23 mouse cellular contexts compared by ENCODE assay signal in genomic region chr15:73980709-73981108, GRCm38 (mm10).
DNase-seq lines count a peak whose midpoint lies in the region; ATAC-seq and TF ChIP-seq lines count a peak whose summit lies in the region.
"Had no signal": no experiment of that assay in that cellular context is flagged by ENCODE, and none has a peak within 500 bp of the region (broad histone marks: within the 10 kb centered on the region; RNA-seq: fewer than 3 reads in every experiment).

No protein-coding gene starts in this region.

- H3K4me3 ChIP-seq in hindbrain, postnatal 0 days (ENCODE audit: low read length) = no peak overlapping the region
- no peak overlapping the region for H3K4me3 ChIP-seq in hindbrain, embryonic 14.5 days (replicated peaks; ENCODE audit: low read length)
- no peak overlapping the region for H3K4me3 ChIP-seq in midbrain, postnatal 0 days (ENCODE audit: low read depth, low read length)
- no peak overlapping the region for H3K4me3 ChIP-seq in midbrain, embryonic 10.5 days
- no peak overlapping the region for H3K4me3 ChIP-seq in cortical plate, adult 2 months (ENCODE audit: insufficient read depth, low read length)
- H3K4me3 ChIP-seq: embryonic facial prominence, embryonic 12.5 days; embryonic facial prominence, embryonic 15.5 days; forebrain, embryonic 12.5 days; forebrain, embryonic 15.5 days; hindbrain, embryonic 12.5 days had no signal

- no peak overlapping the region for H3K27ac ChIP-seq in hindbrain, postnatal 0 days
- no peak overlapping the region for H3K27ac ChIP-seq in hindbrain, embryonic 14.5 days
- H3K27ac ChIP-seq in midbrain, postnatal 0 days (ENCODE audit: low read depth, low read length) = no peak overlapping the region
- H3K27ac ChIP-seq in midbrain, embryonic 10.5 days (replicated peaks) = no peak overlapping the region
- H3K27ac ChIP-seq in cortical plate, adult 2 months (ENCODE audit: insufficient read depth, low read length) = no peak overlapping the region
- H3K27ac ChIP-seq: embryonic facial prominence, embryonic 12.5 days; embryonic facial prominence, embryonic 15.5 days; forebrain, embryonic 12.5 days; forebrain, embryonic 15.5 days; hindbrain, embryonic 12.5 days had no signal

- no peak for TF ChIP-seq POLR2A in cortical plate, adult 2 months (IDR thresholded peaks at IDR 0.05; ENCODE audit: extremely low read depth, insufficient read depth, low read length)

- peaks cover 9% of the 10 kb centered on the region for H3K27me3 ChIP-seq in hindbrain, postnatal 0 days (ENCODE audit: insufficient read depth, low read length)
- no peaks in the 10 kb centered on the region for H3K27me3 ChIP-seq in hindbrain, embryonic 14.5 days (ENCODE audit: control insufficient read depth, insufficient read depth, low read length)
- H3K27me3 ChIP-seq in midbrain, postnatal 0 days (ENCODE audit: insufficient read depth, low read length) = no peaks in the 10 kb centered on the region
- no peaks in the 10 kb centered on the region for H3K27me3 ChIP-seq in midbrain, embryonic 10.5 days (ENCODE audit: low read depth, poor library complexity, severe bottlenecking)
- H3K27me3 ChIP-seq: embryonic facial prominence, embryonic 12.5 days; embryonic facial prominence, embryonic 15.5 days; forebrain, embryonic 15.5 days had no signal

- 85% methylated on average over 6 of the region's 6 CpGs for WGBS in hindbrain, postnatal 0 days
- WGBS in hindbrain, embryonic 14.5 days = 75% methylated on average over 6 of the region's 6 CpGs
- 84% methylated on average over 6 of the region's 6 CpGs for WGBS in midbrain, postnatal 0 days
- 70% methylated on average over 6 of the region's 6 CpGs for WGBS in midbrain, embryonic 10.5 days

- H3K4me1 ChIP-seq in hindbrain, postnatal 0 days (ENCODE audit: insufficient read depth, low read length) = peaks cover 9% of the 10 kb centered on the region
- peaks cover 9% of the 10 kb centered on the region; the same call in 1 of the 2 replicates for H3K4me1 ChIP-seq in hindbrain, embryonic 14.5 days (replicated peaks; ENCODE audit: control insufficient read depth, insufficient read depth, low read length)
- H3K4me1 ChIP-seq in midbrain, postnatal 0 days (ENCODE audit: insufficient read depth, low read length) = 0 out of 2 replicates have a peak, but pooled peaks cover 6% of the 10 kb centered on the region
- no peaks in the 10 kb centered on the region for H3K4me1 ChIP-seq in midbrain, embryonic 10.5 days
- H3K4me1 ChIP-seq in cortical plate, adult 2 months (ENCODE audit: control insufficient read depth, insufficient read depth, low read length) = peaks cover 18% of the 10 kb centered on the region
- H3K4me1 ChIP-seq: embryonic facial prominence, embryonic 12.5 days; embryonic facial prominence, embryonic 15.5 days; forebrain, embryonic 12.5 days had no signal

- no peak overlapping the region for H3K9ac ChIP-seq in hindbrain, postnatal 0 days (replicated peaks; ENCODE audit: low read length)
- no peak overlapping the region for H3K9ac ChIP-seq in hindbrain, embryonic 14.5 days
- H3K9ac ChIP-seq in midbrain, postnatal 0 days (replicated peaks; ENCODE audit: low read length, poor library complexity, severe bottlenecking) = no peak overlapping the region
- H3K9ac ChIP-seq: embryonic facial prominence, embryonic 12.5 days; embryonic facial prominence, embryonic 15.5 days; forebrain, embryonic 12.5 days; forebrain, embryonic 15.5 days; hindbrain, embryonic 12.5 days had no signal

- no peak for DNase-seq in hindbrain, postnatal 0 days (ENCODE audit: low spot score)
- DNase-seq in hindbrain, embryonic 14.5 days (ENCODE audit: low spot score) = no peak
- no peak for DNase-seq in midbrain, postnatal 0 days (ENCODE audit: low spot score)
- no peak for DNase-seq in midbrain, embryonic 10.5 days (ENCODE audit: low spot score)
- no peak for DNase-seq in heart, adult 11 months
- DNase-seq: adrenal gland, adult 8-10 months; adrenal gland, postnatal 25 days; cerebellum, adult 18-20 months; cerebellum, adult 9-11 months; cerebellum, postnatal 36 days; gastrocnemius, postnatal 10 days; gastrocnemius, postnatal 36 days; kidney, adult 11 months had no signal

- peak; percentile 44 for TF ChIP-seq CTCF in hindbrain, postnatal 0 days (IDR thresholded peaks at IDR 0.05; ENCODE audit: low read depth)
- TF ChIP-seq CTCF in midbrain, postnatal 0 days (IDR thresholded peaks at IDR 0.05) = peak; percentile 51
- peak; percentile 33 for TF ChIP-seq CTCF in cortical plate, adult 2 months (IDR thresholded peaks at IDR 0.05; ENCODE audit: extremely low read depth, insufficient read depth, low read length)

- H3K36me3 ChIP-seq in hindbrain, postnatal 0 days (ENCODE audit: insufficient read depth, low read length) = no peaks in the 10 kb centered on the region
- no peaks in the 10 kb centered on the region for H3K36me3 ChIP-seq in hindbrain, embryonic 14.5 days (replicated peaks; ENCODE audit: control insufficient read depth, insufficient read depth)
- no peaks in the 10 kb centered on the region for H3K36me3 ChIP-seq in midbrain, postnatal 0 days (ENCODE audit: insufficient read depth, low read length)
- no peaks in the 10 kb centered on the region for H3K36me3 ChIP-seq in midbrain, embryonic 10.5 days
- H3K36me3 ChIP-seq: embryonic facial prominence, embryonic 12.5 days; embryonic facial prominence, embryonic 15.5 days; forebrain, embryonic 12.5 days; forebrain, embryonic 15.5 days; hindbrain, embryonic 12.5 days had no signal

- no peaks in the 10 kb centered on the region for H3K9me3 ChIP-seq in hindbrain, postnatal 0 days (ENCODE audit: low read length)
- H3K9me3 ChIP-seq in hindbrain, embryonic 14.5 days (ENCODE audit: control insufficient read depth, low read length) = no peaks in the 10 kb centered on the region
- no peaks in the 10 kb centered on the region for H3K9me3 ChIP-seq in midbrain, postnatal 0 days (ENCODE audit: low read length)
- H3K9me3 ChIP-seq in midbrain, embryonic 10.5 days (replicated peaks) = no peaks in the 10 kb centered on the region
- H3K9me3 ChIP-seq: embryonic facial prominence, embryonic 12.5 days; embryonic facial prominence, embryonic 15.5 days; forebrain, embryonic 12.5 days; forebrain, embryonic 15.5 days; hindbrain, embryonic 12.5 days had no signal

- ATAC-seq in hindbrain, postnatal 0 days = no peak
- ATAC-seq in hindbrain, embryonic 14.5 days (ENCODE audit: low FRiP score) = no peak
- ATAC-seq in midbrain, postnatal 0 days (ENCODE audit: low FRiP score) = no peak
- ATAC-seq: activated CD4-positive, CD25-positive, alpha-beta regulatory T cell, adult 4 months; CD4-positive, CD25-positive, alpha-beta regulatory T cell, adult 4 months; inflammation-experienced regulatory T-cells, adult 6 months had no signal

- H3K4me2 ChIP-seq in hindbrain, postnatal 0 days (ENCODE audit: low read depth, low read length) = no peak overlapping the region
- no peak overlapping the region for H3K4me2 ChIP-seq in hindbrain, embryonic 14.5 days (replicated peaks)
- H3K4me2 ChIP-seq in midbrain, postnatal 0 days (ENCODE audit: low read depth, low read length, poor library complexity, severe bottlenecking) = no peak overlapping the region
- H3K4me2 ChIP-seq: embryonic facial prominence, embryonic 12.5 days; embryonic facial prominence, embryonic 15.5 days; forebrain, embryonic 12.5 days; forebrain, embryonic 15.5 days; heart, embryonic 11.5 days; hindbrain, embryonic 12.5 days had no signal
